Mouse (Mus musculus) neural tube, embryonic 10.5 days (tissue): ENCODE results near the gene Chrdl1.

Source experiments
- DNase-seq: peaks from one replicate; pipeline ENCODE4 v3.0.0-alpha.2; 2017; ENCODE audit warnings: low spot score; ENCODE audit errors: extremely low spot score

The Chrdl1 gene

DNA sequence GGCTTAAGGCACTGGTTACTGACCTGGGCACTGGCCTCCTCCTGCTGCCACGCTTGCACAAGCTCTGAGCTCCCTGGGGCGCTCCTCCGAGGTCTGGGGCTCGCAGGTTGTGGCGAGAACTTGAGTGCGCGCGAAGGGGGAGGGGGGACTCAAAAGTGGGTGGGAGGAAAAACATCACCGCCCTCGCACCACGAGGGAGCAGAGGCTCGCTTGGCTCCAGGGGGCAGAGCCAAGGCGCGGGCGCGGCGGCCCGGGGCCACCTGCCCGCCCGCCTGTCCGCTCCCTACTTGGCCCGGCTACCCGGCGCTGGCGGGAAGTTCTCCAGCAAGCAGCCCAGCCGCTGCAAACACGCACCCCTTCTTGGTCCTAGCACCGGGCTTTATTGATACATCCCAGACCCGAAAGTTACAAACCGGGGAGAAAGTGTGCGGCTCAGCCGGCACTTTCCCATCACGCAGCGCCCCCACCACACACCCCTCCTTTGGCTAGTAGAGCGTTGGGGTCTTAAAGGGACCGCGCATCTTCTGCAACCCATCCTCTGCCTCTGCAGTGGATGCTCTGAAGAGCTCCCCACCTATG lies at the start of gene Chrdl1:
Gene Chrdl1, minus strand, starts transcription at position 472 of the 579 bp plus-strand sequence.
- DNase-seq = peak; percentile 34

DNA sequence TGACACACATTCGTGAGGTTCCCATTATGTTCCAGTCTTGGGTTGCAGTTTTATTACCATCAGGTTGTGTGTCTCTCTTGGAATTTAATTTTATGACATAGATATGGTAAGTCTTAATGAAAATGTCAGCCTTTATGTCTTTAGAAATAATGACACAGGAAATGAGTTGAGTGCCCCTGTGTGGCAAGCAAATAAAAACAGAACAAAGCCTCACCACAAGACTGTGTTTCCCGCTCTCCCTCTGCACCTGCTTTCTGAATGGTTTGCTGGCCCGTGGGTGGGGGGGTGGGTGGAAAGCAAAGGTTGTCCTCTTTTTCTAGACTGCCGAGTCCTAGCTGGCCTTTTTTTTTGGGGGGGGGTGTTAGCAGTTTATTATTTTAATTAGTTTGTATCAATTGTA lies 48.6 kb upstream of the Chrdl1 start:
- DNase-seq = no peak

DNA sequence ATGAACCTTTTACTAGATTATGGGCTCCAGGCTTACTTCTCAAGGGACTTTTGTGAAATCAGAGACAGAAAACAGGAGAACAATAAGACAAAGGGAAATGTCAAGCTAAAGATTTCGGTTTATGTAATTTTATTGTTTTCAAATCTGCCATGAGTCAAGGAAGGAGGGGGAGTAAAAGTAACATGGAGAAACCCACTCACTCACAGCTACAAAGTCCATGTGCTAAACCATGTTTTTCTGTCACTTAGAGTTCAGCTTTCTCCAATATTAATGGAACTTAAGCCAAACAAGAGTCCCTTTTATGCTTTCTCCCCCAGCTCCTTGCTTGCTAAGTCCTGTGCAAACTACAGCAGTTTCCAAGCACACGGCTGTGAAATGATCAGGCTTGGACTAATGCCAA lies 10.5 kb upstream of the Chrdl1 start:
- DNase-seq = no peak

DNA sequence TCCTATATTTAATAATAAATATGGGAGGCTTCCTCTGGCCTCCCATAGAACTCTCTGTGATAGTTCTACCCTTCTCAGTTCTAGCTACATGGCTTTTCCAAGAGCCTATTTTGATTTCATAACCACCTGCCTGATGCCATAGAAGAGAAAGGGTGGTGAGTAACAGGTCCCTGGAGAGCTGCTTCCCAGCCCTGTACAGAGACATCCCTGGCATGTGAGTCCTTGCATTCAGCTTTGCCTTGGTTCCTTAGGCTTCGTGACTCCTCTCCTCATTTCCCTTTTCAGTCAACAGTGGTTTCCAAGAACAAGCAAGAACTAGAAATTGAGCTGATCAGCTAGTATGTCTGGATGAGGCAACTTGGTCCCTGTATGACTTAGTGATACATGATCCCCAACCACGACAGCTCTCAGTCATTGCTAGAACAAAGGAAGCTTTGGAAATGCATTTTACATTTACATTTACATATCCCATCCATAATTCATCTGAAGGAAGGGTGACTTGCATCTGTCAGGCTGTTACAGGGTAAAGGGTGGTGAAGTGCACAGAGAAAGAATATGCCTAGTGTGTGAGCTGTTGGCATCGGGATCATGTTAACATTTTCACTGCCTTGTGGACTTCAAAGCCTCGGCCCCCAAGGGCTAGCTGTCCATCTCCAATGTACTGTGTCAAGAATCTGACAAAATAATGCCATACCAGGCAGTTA lies 27.7 kb downstream of the Chrdl1 start:
- no peak for DNase-seq

DNA sequence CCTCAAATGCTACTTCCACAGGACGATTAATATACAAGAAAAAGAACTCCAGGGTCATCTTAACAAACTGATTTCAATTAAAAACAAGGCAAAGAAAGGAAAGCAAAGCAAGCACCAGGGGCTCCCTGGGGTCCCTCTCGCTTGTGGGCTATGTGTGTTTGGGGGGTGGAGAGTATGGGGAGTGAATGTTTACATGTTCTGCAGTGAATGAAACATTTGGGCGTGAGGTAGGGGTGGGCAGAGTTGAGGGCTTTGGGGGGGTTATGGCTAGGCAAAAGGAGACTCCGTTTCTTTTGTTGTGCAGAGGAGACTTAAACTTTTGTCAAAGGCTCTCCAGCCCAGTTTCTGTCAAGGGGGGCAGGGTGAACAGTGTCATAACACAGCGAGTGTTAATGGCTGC lies 46.8 kb downstream of the Chrdl1 start:
- DNase-seq = no peak

DNA sequence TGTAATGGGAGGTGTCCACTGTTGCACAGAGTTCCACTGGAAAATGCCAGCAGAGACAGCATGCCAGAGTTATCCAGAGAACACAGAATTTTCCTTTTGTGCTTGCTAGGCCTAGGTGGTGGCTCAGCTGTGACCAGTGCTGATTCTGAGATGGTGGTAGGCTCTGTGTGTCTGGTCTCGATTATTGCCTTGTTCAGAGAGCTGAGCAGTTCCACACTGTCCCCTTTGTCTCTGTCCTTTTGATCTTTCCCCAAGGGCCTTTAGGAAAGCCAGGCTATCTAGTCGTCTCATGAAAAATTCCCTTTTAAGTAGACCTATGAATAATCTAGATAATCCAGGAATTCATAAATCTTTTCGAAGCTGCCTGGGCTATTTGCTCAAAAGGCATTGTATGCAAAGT lies 47.3 kb downstream of the Chrdl1 start:
- DNase-seq = no peak

DNA sequence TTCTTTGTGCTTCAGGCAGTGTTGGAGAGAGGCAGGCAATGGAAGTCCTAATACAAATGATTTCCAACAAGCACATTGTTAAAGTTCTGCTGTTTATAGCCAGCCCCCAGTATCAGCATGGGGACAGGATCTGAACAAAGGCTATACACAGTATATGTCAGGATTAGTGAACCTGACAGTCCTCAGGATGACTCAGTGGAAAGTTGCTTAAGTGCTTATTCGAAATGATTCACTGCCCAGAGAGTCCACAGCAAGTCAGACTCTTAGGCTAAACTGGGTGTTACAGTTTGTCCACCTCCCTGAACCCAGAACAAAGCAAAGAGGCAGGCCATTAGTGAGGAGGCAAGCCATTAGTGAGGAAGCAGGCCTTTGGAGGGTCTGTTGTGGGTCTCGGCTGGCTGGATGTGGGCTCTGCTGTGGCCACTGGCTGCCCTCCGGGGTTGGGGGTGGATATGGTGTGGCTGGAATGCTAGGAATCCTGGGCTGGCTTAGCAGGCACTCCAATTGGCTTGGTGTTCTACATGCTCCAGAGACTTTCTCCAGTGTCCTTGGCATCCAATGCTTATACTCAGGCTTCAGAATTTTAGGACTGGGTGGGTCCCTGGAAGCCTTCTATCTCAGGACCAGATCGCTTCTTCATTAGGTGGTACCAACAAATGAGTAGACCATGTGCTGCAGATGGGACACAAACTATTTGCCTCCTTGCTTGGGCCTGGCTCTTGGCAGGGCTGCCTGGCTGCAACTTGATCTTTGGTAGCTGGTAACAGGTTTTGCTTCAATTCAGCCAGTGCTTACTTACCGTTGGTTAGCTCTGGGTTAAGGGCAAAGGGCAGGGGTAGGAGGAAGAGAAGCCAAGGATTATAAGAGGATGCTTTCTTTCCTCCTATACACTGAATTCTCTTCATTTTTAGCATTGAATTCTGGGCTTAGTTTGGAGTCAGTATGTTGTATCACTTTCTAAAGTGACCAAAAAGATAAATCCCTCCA lies 49.3 kb downstream of the Chrdl1 start:
- DNase-seq = peak; percentile 13

DNA sequence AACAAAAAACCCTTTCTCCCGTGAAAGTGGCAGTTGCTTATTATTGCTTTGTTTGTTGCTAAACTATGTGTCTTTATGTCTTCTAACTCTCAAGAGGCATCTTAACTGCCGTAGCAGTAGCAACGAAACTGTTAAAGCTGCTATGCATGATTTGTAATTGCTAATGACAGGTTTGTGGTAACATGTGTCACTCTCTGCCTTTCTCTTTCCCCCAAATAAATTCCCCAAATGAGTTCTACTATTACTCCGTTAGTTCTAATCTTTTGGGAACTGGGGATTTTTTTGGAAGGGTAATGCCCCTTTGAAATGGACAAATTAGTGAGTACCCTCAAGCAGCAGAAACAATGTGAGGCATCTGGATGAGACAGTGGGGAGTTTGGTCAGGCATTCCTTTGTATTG lies 55.9 kb downstream of the Chrdl1 start:
- no peak for DNase-seq

DNA sequence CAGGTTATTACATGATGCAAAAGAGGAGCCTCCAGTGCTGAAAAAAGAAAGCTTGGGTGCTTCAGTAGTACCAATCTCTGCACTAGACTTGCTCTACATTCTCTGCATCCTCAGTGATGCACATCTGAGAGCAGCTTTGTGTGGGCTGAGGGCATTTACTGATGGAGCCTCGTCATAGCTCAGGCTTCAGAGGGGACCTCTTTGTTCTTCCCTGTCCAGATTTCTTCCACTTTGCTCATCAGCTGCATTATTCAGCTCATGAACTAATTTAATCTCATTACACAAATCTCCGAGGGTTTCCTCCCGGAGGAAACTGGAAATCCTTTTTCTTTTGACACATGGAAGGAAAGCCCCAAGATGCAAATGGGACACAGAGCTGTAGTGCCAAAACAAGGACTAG lies 56.5 kb downstream of the Chrdl1 start:
- DNase-seq = no peak

DNA sequence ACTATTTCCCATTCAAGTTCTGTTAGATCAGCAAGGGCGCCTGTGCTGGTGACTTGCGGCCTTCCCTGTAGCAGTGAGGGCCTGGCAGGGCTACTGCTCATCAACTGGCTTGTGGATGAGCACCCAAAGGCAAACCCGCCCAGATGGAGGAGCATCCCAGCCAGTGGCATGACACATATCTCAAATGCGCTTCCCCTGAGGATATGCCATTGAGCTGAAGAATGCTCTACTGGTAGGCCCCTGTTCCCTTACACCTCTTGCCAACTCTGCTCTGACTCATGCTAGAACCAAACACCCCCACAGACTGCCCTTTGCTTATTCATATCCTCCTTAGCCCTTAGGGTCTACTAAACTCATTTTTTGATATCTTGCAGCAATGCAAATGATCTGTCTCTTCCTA lies 57.4 kb downstream of the Chrdl1 start:
- DNase-seq = no peak

DNA sequence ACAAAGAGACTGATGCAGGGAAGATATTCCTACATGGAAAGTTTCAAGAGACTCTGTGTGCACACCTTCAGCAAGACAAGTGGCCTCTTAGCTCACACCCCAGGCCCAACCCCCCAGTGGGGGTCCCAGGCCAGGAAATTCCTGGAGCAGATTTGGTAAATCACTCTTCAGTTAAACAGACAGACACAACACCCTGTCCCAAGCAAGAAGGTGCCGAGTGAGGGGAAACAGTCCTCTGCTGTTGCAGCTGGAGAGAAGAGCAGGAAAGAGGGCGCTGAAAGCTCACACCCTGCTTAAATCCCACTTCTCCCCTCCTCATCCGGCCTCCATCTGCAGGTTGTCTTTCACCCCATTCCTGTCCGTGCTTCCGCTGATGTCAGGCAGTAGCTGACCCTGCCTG lies 58.2 kb downstream of the Chrdl1 start:
- peak; percentile 13 for DNase-seq

DNA sequence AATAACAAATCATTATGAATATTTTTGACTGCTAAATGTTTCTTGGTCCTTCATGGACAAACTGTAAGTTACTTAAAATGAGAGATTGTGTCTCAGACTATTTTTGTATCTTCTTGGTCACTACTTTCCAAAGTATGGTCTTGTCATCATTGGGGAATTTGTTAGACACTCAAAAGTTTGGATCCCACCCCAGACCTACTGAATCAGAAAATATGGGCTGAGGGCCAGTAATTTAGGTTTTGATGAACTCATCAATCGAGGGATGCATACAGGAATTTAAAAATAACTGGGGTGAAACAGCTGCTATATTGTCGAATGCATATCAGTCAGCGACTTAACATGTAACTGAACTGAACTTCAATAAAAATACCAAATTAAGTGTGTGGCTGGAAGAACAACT lies 80.9 kb downstream of the Chrdl1 start:
- DNase-seq = no peak

DNA sequence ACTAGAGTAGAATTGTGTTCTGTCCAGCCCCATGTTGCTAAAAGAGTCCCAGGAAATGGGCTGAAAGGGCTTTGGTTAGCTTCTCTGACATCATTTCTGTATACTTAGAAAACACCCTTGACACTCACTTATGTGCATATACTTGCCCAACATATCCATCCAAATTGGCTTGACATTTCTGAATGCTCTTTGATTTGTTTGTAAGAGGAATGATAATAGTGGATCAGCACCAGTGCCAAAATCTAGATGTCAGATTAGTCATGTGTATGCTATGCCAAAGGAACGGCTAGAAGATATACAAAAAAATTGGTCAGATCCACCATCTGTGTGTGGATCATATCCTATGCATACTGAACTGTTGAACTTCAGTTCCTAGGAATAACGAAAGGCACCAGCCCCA lies 99.3 kb downstream of the Chrdl1 start:
- DNase-seq = no peak

DNA sequence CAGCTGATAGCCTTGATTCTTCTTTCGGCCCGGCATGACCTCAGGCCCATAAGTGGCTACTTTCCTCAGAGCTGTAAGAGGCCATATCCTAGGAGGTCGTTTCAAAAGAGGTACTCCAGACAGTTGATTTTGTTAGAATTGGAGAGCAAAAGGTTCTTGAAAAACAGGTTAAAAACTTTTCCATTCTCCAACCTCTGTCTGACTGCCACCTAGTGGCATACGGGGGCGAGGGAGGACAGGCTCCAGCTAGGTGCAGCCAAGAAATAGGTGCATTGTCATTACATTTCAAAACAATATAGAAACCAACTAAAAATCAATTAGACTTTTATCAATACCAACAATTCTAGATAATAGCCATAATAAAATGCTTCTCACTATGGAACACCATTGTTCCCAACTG lies 118.9 kb downstream of the Chrdl1 start:
- DNase-seq = peak; percentile 12

DNA sequence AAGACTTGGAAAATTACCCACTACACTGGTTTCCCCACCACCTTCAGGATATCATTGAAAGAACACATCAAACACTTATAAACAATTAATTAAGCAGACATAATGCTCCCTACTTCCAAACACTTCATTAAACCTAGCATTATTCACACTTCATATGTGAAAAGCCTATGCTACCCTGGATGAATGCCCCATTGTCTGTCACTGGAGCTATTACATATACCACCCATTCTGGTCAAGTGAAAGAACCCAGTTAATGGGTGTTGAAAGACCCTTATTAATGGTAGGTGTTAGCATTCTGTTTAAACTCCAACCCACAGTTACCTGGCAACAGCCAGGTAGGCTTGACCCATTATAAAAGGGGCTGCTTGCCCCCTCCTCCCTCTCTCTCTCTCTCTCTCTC lies 143.4 kb downstream of the Chrdl1 start:
- no peak for DNase-seq
